ENCODE assay signal across 7 mouse cellular contexts in genomic region chr14:32228996-32229395, GRCm38 (mm10). TPM values are rescaled to one million over a fixed set of nuclear protein-coding genes. Genes with fewer than 3 reads are reported as not detected.
DNase-seq lines count a peak whose midpoint lies in the region; ATAC-seq and TF ChIP-seq lines count a peak whose summit lies in the region.

No protein-coding gene starts in this region.

- TF ChIP-seq RAD21 in MEL (IDR thresholded peaks at IDR 0.05; ENCODE audit: low read depth, low read length) = peak; percentile 61

- DNase-seq in kidney, adult 2 months = peak; percentile 50
- peak; percentile 71 for DNase-seq in MEL (ENCODE audit: low read depth, low spot score)
- peak; percentile 71 for DNase-seq in brain, adult 2 months (ENCODE audit: low read depth, low spot score)
- peak; percentile 67 for DNase-seq in gastrocnemius, postnatal 10 days
- DNase-seq in left cerebral cortex, postnatal 25 days (ENCODE audit: low spot score in 2 of 2) = peak; percentile 51 to 58
- peak; percentile 46 for DNase-seq in retina, postnatal 7 days (ENCODE audit: low read depth, low spot score)

- no peaks in the 10 kb centered on the region for H3K9me3 ChIP-seq in kidney, embryonic 16.5 days (ENCODE audit: low read length)
- no peaks in the 10 kb centered on the region for H3K9me3 ChIP-seq in MEL (replicated peaks; ENCODE audit: insufficient read depth, low read length)

- ATAC-seq in kidney, embryonic 16.5 days (ENCODE audit: low FRiP score, low TSS enrichment) = no peak

- no peak overlapping the region for H3K9ac ChIP-seq in kidney, embryonic 16.5 days (replicated peaks; ENCODE audit: low read length)
- H3K9ac ChIP-seq in MEL (ENCODE audit: control insufficient read depth, low read depth, low read length, poor library complexity, severe bottlenecking) = no peak overlapping the region

- no peaks in the 10 kb centered on the region for H3K27me3 ChIP-seq in kidney, adult 2 months (replicated peaks; ENCODE audit: control insufficient read depth, insufficient read depth, low read length)
- no peaks in the 10 kb centered on the region for H3K27me3 ChIP-seq in kidney, embryonic 16.5 days (ENCODE audit: insufficient read depth, low read length)
- H3K27me3 ChIP-seq in MEL (ENCODE audit: control insufficient read depth in 1 of 2, insufficient read depth in 2 of 2, low read length in 2 of 2) = no peaks in the 10 kb centered on the region

- H3K27ac ChIP-seq in kidney, adult 2 months (ENCODE audit: insufficient read depth, low read depth, low read length) = no peak overlapping the region
- H3K27ac ChIP-seq in kidney, embryonic 16.5 days (ENCODE audit: low read length) = no peak overlapping the region
- no peak overlapping the region for H3K27ac ChIP-seq in MEL (ENCODE audit: control insufficient read depth, low read depth, low read length)

- H3K36me3 ChIP-seq in kidney, adult 2 months (ENCODE audit: control insufficient read depth, insufficient read depth, low read length) = peaks cover 1% of the 10 kb centered on the region
- H3K36me3 ChIP-seq in kidney, embryonic 16.5 days (ENCODE audit: insufficient read depth, low read length) = 0 out of 2 replicates have a peak, but pooled peaks cover 4% of the 10 kb centered on the region
- peaks cover 0 to 14% of the 10 kb centered on the region in 2 experiments; a peak in 2 of 4 replicates for H3K36me3 ChIP-seq in MEL (ENCODE audit: control insufficient read depth in 1 of 2, insufficient read depth in 2 of 2, low read length in 2 of 2)

- H3K4me1 ChIP-seq in kidney, adult 2 months (ENCODE audit: control insufficient read depth, insufficient read depth, low read length) = no peaks in the 10 kb centered on the region
- H3K4me1 ChIP-seq in kidney, embryonic 16.5 days (ENCODE audit: insufficient read depth, low read length) = no peaks in the 10 kb centered on the region
- no peaks in the 10 kb centered on the region for H3K4me1 ChIP-seq in MEL (ENCODE audit: control insufficient read depth in 1 of 2, insufficient read depth in 2 of 2, low read length in 2 of 2)

- under 1% methylated on average over 2 of the region's 2 CpGs for WGBS in kidney, adult 2 months
- 2% methylated on average over 2 of the region's 2 CpGs for WGBS in kidney, embryonic 16.5 days

- H3K4me3 ChIP-seq in kidney, adult 2 months (ENCODE audit: insufficient read depth, low read depth, low read length) = no peak overlapping the region
- no peak overlapping the region for H3K4me3 ChIP-seq in kidney, embryonic 16.5 days (ENCODE audit: low read length)
- no peak overlapping the region for H3K4me3 ChIP-seq in MEL (ENCODE audit: control insufficient read depth in 1 of 2, insufficient read depth in 1 of 2, low read depth in 2 of 2, low read length in 2 of 2)

- TF ChIP-seq EP300 in MEL (IDR thresholded peaks at IDR 0.05; ENCODE audit: low read depth in 1 of 2, low read length in 2 of 2) = no peak

- no peak for TF ChIP-seq CTCF in kidney, adult 2 months (conservative IDR thresholded peaks at IDR 0.05; ENCODE audit: insufficient read depth, insufficient read length, low read depth, low read length)
- TF ChIP-seq CTCF in MEL (IDR thresholded peaks at IDR 0.05 in 2 of 3, conservative IDR thresholded peaks at IDR 0.05 in 1 of 3; ENCODE audit: control insufficient read depth in 1 of 3, insufficient read depth in 1 of 3, low read depth in 2 of 3, low read length in 3 of 3, poor library complexity in 1 of 3, severe bottlenecking in 1 of 3) = peak; percentile 8 to 79 (median 25); a peak in 4 of 6 replicates

- no peak for TF ChIP-seq POLR2A in kidney, adult 2 months (IDR thresholded peaks at IDR 0.05; ENCODE audit: low read depth, low read length)
- TF ChIP-seq POLR2A in MEL (IDR thresholded peaks at IDR 0.05; ENCODE audit: control insufficient read depth in 1 of 2, insufficient read depth in 1 of 2, low read depth in 1 of 2, low read length in 2 of 2, poor library complexity in 1 of 2) = no peak

- intact Hi-C loops in left cerebral cortex, postnatal 25 days (cut with DNase I) = loop anchor here (2.0 kb wide), 2 partner anchors 244 to 254 kb away; no protein-coding TSS in a partner anchor

- no peaks in the 10 kb centered on the region for H3K79me2 ChIP-seq in MEL (ENCODE audit: control insufficient read depth, insufficient read depth, low read length, poor library complexity)

- no peak overlapping the region for H3K4me2 ChIP-seq in kidney, embryonic 16.5 days (replicated peaks; ENCODE audit: low read depth, low read length)

TF ChIP-seq in MEL, 35 proteins besides CTCF, POLR2A, EP300 and RAD21:
- TF ChIP-seq HCFC1 (IDR thresholded peaks at IDR 0.05; ENCODE audit: low read depth, low read length) (0 out of 2 replicates have a peak, but pooled peaks have one; percentile 24), SMC3 (IDR thresholded peaks at IDR 0.05; ENCODE audit: low read depth, low read length) (peak; percentile 65), E2F4 (IDR thresholded peaks at IDR 0.05; ENCODE audit: borderline replicate concordance, low read depth, low read length) (no peak), CHD1 (IDR thresholded peaks at IDR 0.05; ENCODE audit: low read depth, low read length) (no peak), ELF1 (IDR thresholded peaks at IDR 0.05; ENCODE audit: low read depth, low read length) (no peak), GATA1 (IDR thresholded peaks at IDR 0.05; ENCODE audit: low read depth, low read length) (no peak), SIN3A (IDR thresholded peaks at IDR 0.05; ENCODE audit: low read length) (no peak), ZNF384 (IDR thresholded peaks at IDR 0.05; ENCODE audit: low read depth, low read length) (0 out of 2 replicates have a peak, but pooled peaks have one; percentile 32), ZC3H11A (IDR thresholded peaks at IDR 0.05; ENCODE audit: low read depth, low read length) (peak; percentile 30; the same call in 1 of the 2 replicates), TAL1 (IDR thresholded peaks at IDR 0.05; ENCODE audit: low read length) (no peak)

RNA-seq across cellular contexts. Expression of gene Parg, which starts 27.2 kb away (rescaled TPM):
- polyA plus RNA-seq in kidney, adult 2 months (2012; rRNA removed) = 4.3 and 6.9 TPM in 2 replicates
- polyA plus RNA-seq in kidney, embryonic 16.5 days (2015; fragmentation: Nextera tagmentation; extraction: Ambion mirVana) = 40.8 and 43.1 TPM in 2 replicates
- 43.0 and 43.8 TPM in 2 replicates for total RNA-seq in MEL (2012; rRNA removed)
- polyA plus RNA-seq in MEL (2012; ENCODE audit: insufficient read depth in 1 of 2, insufficient read length in 2 of 2, low read depth in 1 of 2, low replicate concordance in 2 of 2, missing spikeins in 1 of 2) = 10 to 100 TPM in 1 of 2 experiments, not detected in 1; 32.6 TPM
- 10 to 100 TPM; 20.4 to 23.6 TPM for total RNA-seq in gastrocnemius, postnatal 10 days (2021)
- total RNA-seq in left cerebral cortex, postnatal 25 days (2021) = 10 to 100 TPM; 39.4 to 46.9 TPM

RNA-seq across cellular contexts. Expression of gene Timm23, which starts 27.3 kb away (rescaled TPM):
- polyA plus RNA-seq in kidney, adult 2 months (2012; rRNA removed) = 189 and 213 TPM in 2 replicates
- 272 and 302 TPM in 2 replicates for polyA plus RNA-seq in kidney, embryonic 16.5 days (2015; fragmentation: Nextera tagmentation; extraction: Ambion mirVana)
- total RNA-seq in MEL (2012; rRNA removed) = 417 and 425 TPM in 2 replicates
- 100 to 1,000 TPM in 1 of 2 experiments, not detected in 1; 431 TPM for polyA plus RNA-seq in MEL (2012; ENCODE audit: insufficient read depth in 1 of 2, insufficient read length in 2 of 2, low read depth in 1 of 2, low replicate concordance in 2 of 2, missing spikeins in 1 of 2)
- 100 to 1,000 TPM; 144 to 169 TPM for total RNA-seq in gastrocnemius, postnatal 10 days (2021)
- total RNA-seq in left cerebral cortex, postnatal 25 days (2021) = 10 to 100 TPM; 64.0 to 86.2 TPM
